Mouse (Mus musculus): ENCODE results near the gene Npcd.
A peak's percentile ranks its signal among the peaks of the same experiment; 100 is the strongest.

The Npcd gene

GRCm38 (mm10) chr15:79802304-79802703 is 31.7 kb downstream of the Npcd start:
- no peak for DNase-seq (ENCODE audit: low spot score)

- DNase-seq (ENCODE audit: low spot score) = no peak
Observed at GRCm38 (mm10) chr15:79801646-79802045, 32.4 kb downstream of the Npcd start.

GRCm38 (mm10) chr15:79800701-79801100 is 33.3 kb downstream of the Npcd start:
- no peak for DNase-seq (ENCODE audit: low spot score)

GRCm38 (mm10) chr15:79798591-79798990 is 35.4 kb downstream of the Npcd start:
- no peak for DNase-seq (ENCODE audit: low spot score)

- DNase-seq (ENCODE audit: low spot score) = no peak
Observed at GRCm38 (mm10) chr15:79797680-79798079, 36.4 kb downstream of the Npcd start.

- DNase-seq (ENCODE audit: low spot score) = no peak
Observed at GRCm38 (mm10) chr15:79797096-79797495, 36.9 kb downstream of the Npcd start.

GRCm38 (mm10) chr15:79796256-79796655 is 37.8 kb downstream of the Npcd start:
- DNase-seq (ENCODE audit: low spot score) = no peak

GRCm38 (mm10) chr15:79794173-79794572 is 39.9 kb downstream of the Npcd start:
- no peak for DNase-seq (ENCODE audit: low spot score)

GRCm38 (mm10) chr15:79793076-79793475 is 41.0 kb downstream of the Npcd start:
- DNase-seq (ENCODE audit: low spot score) = no peak

- peak; percentile 65 for DNase-seq (ENCODE audit: low spot score)
Observed at GRCm38 (mm10) chr15:79792455-79792854, 41.6 kb downstream of the Npcd start.

GRCm38 (mm10) chr15:79791502-79791901 is 42.5 kb downstream of the Npcd start:
- DNase-seq (ENCODE audit: low spot score) = peak; percentile 46

- no peak for DNase-seq (ENCODE audit: low spot score)
Observed at GRCm38 (mm10) chr15:79790905-79791304, 43.1 kb downstream of the Npcd start.

- DNase-seq (ENCODE audit: low spot score) = no peak
Observed at GRCm38 (mm10) chr15:79790111-79790510, 43.9 kb downstream of the Npcd start.

- DNase-seq (ENCODE audit: low spot score) = no peak
Observed at GRCm38 (mm10) chr15:79787815-79788214, 46.2 kb downstream of the Npcd start.

GRCm38 (mm10) chr15:79785056-79785455 is 49.0 kb downstream of the Npcd start:
- DNase-seq (ENCODE audit: low spot score) = no peak

- no peak for DNase-seq (ENCODE audit: low spot score)
Observed at GRCm38 (mm10) chr15:79777749-79778148, 56.3 kb downstream of the Npcd start, which contains the start of gene Dnal4. Dnal4 (minus strand) TSS chr15:79777849.

GRCm38 (mm10) chr15:79775662-79776061 is 58.4 kb downstream of the Npcd start:
- DNase-seq (ENCODE audit: low spot score) = no peak

- DNase-seq (ENCODE audit: low spot score) = peak; percentile 96
Observed at GRCm38 (mm10) chr15:79774117-79775027, 59.7 kb downstream of the Npcd start.

- DNase-seq (ENCODE audit: low spot score) = no peak
Observed at GRCm38 (mm10) chr15:79770629-79771240, 63.3 kb downstream of the Npcd start.

- DNase-seq (ENCODE audit: low spot score) = no peak
Observed at GRCm38 (mm10) chr15:79768302-79768701, 65.7 kb downstream of the Npcd start.

GRCm38 (mm10) chr15:79767327-79767961 is 66.6 kb downstream of the Npcd start:
- no peak for DNase-seq (ENCODE audit: low spot score)

GRCm38 (mm10) chr15:79766586-79767071 is 67.4 kb downstream of the Npcd start:
- DNase-seq (ENCODE audit: low spot score) = no peak

- DNase-seq (ENCODE audit: low spot score) = no peak
Observed at GRCm38 (mm10) chr15:79766168-79766567, 67.9 kb downstream of the Npcd start.
